Mouse (Mus musculus): Measurements from ENCODE around the gene Mob1b. TPM values are rescaled to one million over a fixed set of nuclear protein-coding genes. Genes with fewer than 3 reads are reported as not detected.
"Not testable (repeated sequence)": the region's sequence is repeated elsewhere in the genome, so short reads cannot be mapped to it uniquely, and the experiment has no call there.

Mob1b gene
- total RNA-seq, 2 experiments from 2014 or later: 31.6 to 32.9 TPM

DNA sequence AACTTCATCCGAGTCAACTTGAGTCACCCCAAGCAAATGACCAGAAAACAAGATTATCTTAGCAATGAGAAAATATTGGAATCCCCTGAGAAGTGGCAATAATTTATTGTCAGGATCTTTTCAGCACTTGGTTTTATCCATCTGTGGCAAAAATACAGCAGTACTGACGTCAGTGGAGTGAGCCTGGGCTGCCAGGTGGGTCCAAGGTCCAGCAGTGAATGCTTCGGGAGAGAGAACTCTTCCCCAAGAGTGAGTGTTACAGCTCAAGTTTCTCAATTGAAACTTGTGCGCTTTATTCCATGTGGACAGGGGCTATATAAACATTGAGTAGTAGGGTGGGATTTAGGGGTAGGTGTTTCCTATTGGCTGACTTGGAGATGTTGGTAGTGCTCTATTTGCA lies 18.6 kb upstream of the Mob1b start:
- no peak for DNase-seq

DNA sequence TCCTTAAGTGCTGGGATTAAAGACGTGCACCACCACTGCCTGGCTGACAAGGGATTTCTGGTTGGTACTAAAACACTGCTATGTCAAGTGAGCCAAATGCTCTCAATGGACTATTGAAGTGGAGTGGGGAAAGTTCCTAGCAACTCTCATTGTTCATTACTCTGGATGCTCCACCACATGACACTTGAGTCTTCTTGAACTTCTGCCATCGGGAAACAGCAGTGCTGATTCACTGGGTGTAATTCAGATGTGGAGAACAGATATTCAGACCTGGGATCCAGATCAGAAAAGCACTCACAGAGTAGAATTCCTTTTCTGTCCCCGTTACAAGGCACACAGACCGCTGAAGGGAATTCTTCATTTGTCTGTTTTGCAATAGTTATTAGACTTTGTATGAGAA lies 17.1 kb upstream of the Mob1b start:
- no peak for DNase-seq

DNA sequence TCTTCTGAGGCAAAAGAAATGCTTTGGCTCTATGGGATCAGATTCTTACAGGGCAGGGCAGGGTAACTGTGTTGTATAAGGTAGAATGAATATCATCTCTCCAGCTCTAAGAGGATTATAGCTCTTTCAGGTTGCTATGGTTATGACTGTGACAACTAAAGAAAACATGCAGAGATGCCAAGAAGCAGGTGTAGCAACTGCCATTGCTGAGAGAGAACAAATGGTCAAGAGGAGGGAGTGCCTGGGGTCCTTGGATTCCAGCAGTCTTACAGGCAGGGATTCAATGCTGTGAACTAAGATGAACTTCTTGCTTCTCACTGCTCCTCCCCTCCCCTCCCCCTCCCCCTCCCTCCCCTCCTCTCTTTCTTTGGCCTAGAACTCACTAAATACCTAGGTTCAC lies 9.5 kb upstream of the Mob1b start:
- DNase-seq: no peak

DNA sequence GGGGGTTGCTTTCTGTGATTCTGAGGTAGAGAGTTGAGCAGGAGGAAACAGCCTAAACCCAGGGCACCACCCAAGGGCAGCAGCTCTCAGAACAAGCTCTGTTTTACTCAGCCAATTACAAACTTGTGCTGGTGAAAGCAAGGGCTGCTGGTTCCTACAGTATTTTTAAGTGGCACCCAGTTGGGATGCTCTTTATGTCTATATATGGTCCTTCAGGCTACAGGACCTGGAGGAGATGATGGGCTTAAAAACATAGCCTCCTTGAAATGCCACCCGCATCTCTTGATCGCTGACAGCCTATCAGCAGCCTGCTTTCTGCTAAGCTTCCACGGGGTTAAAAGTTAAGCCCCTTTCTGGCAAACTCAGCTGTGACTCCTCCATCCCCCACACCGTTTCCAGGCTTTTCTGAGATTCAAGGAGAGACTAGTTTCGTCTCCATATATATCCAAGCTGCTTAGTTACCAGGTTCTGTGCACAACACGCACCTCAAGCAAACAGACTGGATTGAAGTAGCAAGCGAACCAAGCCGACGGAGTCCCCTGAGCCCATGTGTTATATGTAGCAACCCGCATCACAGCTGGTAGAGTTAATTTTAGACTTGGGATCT lies 8.9 kb upstream of the Mob1b start:
- no peak for DNase-seq

DNA sequence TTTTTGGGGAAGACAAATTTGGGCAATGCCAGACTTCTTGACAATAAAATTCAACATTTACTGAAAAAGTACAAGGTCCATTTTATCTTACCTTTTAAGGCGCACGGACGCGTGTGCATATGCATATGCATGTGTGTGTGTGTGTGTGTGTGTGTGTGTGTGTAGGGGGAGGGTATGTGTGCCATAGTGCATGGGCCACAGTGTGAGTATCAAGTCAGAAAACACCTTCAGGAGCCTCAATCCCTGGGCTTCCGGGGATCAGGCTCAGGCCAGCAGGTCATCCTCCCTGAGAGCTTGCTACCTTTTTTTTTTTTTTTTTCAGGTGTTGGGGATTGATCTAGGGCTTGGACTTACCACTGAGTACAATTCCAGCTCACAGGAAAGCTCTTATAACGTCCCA lies 8.3 kb upstream of the Mob1b start:
- DNase-seq: no peak

DNA sequence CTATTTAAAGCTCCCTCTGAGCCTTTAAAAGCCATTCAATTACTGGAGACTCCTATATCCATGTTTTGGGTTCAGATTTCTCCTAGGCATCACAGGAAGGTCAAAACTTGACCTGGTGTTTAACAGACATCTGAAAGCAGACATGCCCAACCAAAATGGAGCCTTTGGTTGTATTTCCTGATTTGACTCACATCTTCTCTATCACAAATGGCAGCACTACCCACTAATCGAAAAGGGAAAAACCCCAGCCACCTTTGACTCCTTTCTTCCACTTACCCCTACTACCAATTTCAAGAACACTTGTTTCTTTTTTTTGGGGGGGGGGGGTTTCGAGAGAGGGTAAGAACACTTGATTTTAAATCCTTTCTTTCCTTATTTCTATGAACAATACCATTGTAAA lies 3.7 kb upstream of the Mob1b start:
- DNase-seq: no peak

DNA sequence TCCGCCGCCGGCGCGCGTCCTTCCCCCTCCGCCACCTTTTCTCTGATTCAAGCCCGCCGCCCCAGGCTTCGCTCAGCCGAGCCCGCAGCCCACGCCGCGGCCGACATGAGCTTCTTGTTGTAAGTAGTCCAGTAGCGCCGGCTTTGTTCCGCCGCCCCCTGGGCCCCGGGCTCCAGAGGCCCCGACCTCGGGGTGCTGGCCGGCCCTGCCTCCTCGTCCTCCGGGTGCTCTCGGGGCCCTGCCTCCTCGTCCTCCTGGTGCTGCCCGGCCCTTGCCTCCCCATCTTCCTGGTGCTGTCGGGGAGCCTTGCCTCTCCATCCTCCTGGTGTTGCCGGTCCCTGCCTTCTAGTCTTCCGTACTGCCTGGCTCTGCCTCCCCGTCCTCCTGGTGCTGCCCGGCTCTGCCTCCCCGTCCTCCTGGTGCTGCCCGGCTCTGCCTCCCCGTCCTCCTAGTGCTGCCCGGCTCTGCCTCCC lies 384 bp downstream of the Mob1b start:
- no peak for DNase-seq

DNA sequence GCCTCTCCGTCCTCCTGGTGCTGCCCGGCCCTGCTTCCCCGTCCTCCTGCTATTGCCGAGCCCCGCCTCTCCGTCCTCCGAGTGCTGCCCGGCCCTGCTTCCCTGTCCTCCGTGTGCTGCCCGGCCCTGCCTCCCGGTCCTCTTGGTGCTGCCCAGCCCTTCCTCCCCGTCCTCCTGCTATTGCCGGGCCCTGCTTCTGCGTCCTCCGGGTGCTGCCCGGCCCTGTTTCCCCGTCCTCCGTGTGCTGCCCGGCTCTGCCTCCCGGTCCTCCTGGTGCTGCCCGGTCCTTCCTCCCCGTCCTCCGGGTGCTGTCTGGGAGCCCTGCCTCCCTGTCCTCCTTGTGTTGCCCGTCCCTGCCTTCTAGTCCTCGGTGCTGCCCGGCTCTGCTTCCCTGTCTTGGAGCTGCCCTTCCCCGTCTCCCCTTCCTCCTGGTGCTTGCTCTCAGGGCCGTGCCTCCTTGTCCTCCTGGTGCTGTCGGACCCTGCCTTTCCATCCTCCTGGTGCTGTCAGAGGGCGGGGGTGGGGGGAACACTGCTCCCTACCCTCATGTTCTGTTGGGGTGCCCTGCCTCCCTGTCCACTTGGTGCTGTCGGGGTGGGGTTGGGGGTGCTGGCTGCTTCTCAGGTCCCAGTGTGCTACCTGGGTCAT lies 1.0 kb downstream of the Mob1b start:
- peak; percentile 15 to 24 for DNase-seq

DNA sequence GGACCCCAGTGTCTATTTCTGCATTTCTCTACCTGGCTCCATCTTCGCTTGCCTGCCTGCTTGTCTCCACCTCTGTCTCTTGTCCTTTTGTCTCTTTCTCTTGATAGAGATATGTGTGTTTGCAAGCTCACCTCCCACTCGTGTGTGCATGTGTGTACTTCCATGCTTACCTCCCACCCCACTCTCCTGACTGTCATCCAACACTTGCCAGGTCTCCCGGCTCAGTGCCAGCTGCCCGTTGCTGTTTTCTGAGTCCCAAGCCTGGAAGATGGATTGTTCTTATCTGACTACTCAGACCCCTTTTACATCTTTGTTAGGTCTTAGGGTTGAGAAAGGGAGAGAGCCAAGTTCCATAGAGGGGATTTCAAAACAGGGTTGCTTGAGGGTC lies 1.6 kb downstream of the Mob1b start:
- no peak for DNase-seq

DNA sequence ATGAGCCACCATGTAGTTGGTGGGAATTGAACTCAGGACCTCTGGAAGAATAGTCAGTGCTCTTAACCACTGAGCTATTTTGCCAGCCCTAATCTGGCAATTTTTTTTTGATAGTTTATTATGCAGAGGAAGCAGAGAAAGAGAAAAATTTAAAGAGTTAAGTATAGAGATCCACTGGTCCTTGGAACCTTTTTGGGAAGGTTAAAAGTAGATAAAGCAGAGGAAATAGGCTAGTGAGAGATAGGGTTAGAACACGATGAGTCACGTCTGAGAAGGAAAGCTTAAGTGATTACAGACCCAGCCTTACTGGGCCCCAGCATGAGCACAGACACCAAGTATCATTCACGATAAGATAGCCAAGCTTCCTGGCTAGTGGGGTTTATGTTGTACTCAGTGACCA lies 3.4 kb downstream of the Mob1b start:
- DNase-seq: no peak

DNA sequence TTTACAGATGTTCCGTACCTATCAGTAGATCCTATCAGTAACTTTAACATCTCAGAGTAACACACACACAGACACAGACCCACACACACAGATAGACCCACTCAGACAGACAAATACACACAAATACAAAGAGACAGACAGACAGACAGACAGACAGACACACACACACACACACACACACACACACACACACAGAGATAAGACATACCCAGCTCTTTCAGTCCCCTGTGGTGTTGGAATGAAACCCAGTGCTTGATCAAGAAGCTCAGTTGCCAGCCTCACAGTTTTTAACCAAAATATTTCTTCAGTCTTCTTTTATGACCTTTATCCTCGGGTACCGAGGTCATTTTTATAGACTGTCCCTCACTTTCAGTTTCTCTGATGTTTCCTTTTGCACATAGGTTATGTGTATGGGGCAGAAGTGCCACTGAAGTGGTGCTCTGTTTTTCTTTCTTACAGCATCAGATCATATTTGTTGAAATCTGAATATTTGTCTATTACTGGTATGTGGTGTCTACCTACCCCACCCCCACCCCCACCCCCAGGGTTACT lies 7.0 kb downstream of the Mob1b start:
- no peak for DNase-seq

DNA sequence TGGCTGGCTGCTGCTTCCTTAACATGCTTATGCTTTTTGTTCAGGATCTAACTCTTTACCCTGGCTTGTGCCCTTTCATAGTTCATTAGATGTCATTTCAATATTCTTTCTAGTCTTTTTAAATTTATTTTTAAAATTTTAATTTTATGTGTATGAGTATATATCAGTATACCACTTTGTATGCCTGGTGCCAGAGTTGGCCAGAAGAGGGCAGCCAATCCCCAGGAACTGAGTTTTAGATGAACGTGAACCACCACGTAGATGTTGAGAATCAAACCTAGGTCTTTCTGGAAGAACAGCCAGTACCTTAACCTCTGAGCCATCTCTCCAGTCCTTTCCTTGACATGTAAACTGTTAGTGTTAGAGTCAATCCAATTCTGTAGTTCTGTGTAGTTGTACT lies 14.1 kb downstream of the Mob1b start:
- no peak for DNase-seq

DNA sequence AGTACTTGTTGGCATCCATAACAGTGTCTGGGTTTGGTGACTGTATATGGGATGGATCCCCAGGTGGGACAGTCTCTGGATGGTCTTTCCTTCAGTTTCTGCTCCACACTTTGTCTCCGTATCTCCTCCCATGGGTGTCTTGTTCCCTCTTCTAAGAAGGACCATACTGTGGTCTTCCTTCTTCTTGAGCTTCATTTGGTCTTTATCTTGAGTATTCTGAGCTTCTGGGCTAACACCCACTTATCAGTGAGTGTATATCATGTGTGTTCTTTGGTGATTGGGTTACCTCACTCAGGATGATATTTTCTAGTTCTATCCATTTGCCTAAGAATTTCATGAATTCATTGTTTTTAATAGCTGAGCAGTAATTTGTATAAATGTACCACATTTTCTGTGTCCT lies 20.4 kb downstream of the Mob1b start:
- not testable (repeated sequence) for DNase-seq

DNA sequence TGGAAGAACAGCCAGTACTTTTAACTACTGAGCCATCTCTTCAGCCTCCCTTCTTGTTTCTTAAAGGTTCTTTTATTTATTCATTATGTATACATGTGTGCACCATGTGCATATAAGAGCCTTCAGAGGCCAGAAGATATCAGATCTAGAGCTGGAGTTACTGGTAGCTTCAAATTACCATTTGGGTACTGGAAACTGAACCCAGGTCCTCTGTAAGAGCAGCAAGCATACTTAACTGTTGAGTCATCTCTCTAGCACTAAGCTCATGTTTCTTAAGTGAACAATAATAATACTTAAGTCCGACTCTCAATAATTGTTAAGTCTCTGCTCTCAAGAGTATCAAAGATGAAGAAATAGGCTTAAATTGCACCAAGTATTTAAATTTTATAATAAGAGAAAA lies 27.1 kb downstream of the Mob1b start:
- no peak for DNase-seq

DNA sequence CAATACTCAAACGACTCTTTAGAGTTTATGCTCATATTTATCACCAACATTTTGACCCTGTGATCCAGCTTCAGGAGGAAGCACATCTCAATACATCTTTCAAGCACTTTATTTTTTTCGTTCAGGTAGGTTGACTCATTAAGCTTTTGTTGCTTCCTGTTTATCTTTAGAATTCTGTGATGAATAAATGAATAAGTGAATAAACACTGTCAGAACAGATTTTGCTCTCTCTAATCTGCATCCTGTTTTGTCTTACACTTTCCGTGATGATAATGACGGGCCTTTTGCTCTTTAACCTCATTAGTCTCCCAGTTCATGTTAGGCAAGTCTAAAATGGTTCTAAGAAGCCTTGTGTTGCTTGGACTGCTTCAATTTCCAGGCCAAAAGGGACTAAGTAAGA lies 32.5 kb downstream of the Mob1b start:
- DNase-seq: no peak

DNA sequence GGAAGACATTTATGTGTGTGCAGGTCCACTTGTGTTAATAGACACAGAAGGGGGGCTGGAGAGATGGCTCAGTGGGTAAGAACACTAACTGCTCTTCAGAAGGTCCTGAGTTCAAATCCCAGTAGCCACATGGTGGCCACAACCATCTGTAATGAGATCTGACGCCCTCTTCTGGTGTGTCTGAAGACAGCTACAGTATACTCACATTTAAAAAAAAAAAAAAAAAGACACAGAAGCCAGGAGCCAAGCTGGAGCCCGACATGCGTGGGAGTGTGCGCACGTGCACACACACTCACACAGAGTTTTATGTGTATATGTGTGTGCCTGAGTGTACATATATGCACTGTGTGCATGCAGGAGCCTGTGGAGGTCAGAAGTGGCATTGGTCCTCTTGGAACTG lies 42.0 kb downstream of the Mob1b start:
- no peak for DNase-seq

DNA sequence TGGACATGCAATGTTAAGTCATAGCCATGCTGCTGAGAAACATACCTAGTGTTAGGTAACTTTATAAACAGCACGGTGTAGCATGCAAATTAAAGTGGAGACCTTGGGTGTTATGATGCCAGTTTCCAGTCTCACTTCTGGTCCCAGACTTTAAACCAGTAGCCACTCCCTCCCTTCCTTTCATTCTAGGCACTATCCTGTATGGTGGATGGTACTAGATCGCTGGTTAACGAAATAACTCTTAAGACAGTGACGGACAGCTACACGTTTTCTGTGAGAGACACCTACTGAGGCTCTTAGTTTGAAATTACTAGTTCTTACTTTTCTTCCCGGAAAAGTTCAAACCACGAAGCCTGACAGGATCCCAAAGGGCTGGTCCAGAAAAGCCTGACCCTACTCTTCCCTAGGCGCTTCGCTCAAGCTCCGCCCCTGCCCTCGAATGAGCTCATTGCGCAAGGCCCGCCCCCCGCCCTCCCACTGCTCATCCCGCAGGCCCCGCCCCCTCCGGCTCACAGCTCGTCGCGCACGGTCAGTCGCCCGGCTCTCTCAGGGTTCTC lies 43.9 kb downstream of the Mob1b start:
- no peak for DNase-seq

DNA sequence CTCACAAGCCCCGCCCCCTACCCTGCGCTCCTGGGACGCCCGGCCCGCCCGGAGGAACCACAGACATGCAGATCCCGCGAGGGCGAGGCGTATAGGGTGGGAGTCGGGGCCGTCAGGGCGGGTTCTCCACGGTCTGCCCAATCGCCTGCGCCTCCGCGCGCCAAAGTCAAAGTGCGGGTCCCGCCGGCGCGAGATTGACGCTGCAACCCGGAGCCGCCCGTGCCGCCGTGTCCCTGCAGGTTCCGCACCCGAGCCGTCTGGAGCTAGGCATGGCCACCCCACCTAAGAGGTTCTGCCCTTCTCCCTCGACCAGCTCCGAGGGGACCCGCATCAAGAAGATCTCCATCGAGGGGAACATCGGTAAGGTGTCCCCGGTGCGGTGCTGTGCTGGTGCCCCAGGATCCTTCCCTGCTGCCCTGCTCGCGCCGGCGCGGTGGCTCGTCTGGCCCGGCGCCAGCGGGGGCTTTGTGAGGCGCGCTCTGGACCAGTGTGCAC lies 44.4 kb downstream of the Mob1b start, which contains the start of gene Dck:
Gene Dck (plus strand): TSS at position 10 of the 495 bp plus-strand sequence.
- peak; percentile 93 to 95 for DNase-seq

DNA sequence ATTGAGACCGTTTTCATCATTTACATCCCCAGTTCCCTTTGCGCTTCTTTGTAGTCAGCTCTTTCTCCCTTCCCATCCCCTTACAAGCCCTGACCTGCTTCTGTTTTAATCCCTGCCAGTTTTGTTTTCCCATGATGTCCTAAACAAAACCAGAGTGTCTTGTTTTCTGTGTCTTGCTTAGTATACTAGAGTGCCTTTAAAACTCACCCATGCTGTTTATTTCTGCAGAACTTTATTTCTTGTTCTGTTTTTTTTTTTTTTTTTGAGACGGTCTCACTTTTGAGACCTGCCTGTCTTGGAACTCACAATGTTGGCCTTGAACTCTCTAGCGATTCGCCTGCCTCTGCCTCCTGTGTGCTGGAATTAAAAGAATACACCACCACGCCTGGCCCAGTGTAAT lies 44.9 kb downstream of the Mob1b start:
- DNase-seq: no peak

DNA sequence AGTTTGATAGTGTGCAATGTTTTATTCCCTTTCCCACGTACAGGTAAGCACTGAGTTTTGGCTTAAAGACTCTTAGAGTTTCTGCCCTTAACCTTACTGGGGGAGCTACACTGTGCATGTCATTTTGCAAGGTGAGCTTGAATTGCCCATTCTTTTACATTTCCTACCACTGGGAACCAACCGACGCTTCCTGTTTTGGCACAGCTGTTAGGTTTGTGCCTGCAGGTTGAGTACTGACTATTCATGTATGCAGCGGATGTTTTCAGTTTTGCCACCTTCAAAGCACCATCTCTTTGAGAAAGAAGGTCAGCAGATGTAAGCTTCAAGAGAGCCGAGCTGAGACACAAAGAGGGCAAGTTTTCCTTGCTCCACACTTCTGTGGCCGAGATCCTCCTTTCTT lies 45.5 kb downstream of the Mob1b start:
- no peak for DNase-seq

DNA sequence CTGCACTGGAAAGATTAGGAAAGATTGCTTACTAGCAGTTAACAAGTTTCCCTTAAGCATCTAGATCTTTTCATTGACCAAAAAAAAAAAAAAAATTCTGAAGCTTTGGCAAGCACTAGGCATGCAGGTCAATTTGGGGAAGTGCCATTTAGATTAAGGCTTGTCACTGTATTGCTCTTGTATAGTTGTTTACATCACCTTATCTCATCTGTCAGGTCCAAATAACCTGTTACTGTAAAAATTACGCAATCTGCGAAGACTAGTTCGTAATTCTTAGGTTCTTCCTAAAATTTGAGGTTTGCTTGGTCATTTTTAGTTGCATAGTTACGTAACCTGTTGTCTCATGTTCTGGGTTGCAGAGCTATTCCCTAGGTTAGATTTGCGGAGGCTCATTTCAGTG lies 46.2 kb downstream of the Mob1b start:
- no peak for DNase-seq

DNA sequence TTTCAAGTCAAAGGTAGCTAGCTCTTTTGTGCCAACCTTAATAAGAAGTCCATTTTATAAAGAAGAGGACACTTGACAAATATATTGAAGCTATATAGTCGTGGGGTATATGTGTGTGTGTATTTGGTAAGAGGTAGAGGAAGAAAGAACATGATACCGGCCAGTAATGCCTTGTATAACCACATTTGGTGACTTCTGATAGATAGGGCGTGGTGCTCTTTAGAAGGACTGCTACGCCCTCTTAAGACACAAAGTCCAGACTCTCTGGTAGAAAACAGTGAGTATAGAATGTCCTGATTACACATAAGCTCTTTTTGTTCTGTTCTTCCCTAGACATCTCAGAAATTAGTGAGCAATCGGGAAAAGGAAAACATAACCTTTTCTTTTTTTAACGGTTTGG lies 47.5 kb downstream of the Mob1b start:
- no peak for DNase-seq

DNA sequence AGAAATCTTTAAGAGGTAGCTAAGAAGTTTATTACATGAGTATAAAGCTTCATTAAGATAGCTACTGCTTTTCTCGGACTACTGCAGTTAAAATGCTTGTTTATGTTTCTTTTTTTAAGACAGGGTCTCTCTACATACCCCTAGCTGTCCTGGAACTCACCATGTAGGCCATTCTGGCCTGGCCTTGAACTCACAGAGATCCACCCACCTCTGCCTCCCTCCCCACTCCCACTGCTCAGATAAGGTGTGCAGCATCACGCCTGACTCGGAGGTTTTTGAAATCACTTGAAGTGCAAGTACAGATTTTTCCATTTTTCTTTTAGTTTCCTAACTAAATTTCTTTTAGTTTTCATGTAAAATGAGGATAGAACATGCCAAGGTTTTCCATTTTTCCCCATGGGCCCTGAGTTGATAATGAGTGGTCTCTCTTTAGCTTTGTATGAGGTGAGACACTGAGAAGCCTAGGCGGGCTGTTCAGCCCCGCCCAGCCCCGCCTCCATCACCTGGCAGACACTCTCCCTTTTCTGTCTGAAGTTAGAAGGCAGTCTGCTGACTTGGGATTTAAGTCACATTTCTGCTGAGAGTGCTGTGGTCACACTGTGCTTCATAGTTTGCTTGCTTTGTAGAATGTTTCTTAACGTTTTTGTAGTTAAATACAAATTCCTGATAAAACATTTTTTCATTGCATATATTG lies 61.6 kb downstream of the Mob1b start:
- no peak for DNase-seq

Measured in layer of hippocampus, postnatal 36 days (tissue).